Mouse (Mus musculus) 3134 (cell line): ENCODE data around the gene Carhsp1.

Experiments
- DNase-seq: peaks from one replicate; pipeline ENCODE4 v3.0.0-alpha.2; 2011; ENCODE audit warnings: low spot score; ENCODE audit not compliant: insufficient read length; ENCODE audit errors: extremely low read depth

Gene Carhsp1

DNA sequence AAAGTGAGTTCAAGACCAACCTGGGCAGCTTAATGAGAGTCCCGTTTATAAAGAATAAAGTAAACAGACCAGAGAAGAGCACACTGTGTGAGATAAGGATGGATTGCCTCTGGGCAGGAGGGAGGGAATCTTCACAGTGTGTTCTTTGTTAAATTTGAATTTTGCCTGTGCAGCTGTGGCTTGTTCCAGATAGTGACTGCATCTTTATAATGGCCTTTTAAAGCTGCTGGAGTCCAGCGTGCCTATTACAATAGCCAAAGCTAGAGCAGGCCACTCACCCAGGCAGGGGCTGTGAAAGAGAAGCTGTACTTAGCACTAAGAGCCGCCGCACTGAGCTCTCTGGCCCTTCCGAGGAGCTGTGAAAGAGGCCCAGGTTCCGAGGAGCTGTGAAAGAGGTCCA is 26.4 kb downstream of the Carhsp1 start:
- DNase-seq, result no peak

- DNase-seq, result no peak
Measured at GRCm38 (mm10) chr16:8643855-8644254, 28.1 kb downstream of the Carhsp1 start.

DNA sequence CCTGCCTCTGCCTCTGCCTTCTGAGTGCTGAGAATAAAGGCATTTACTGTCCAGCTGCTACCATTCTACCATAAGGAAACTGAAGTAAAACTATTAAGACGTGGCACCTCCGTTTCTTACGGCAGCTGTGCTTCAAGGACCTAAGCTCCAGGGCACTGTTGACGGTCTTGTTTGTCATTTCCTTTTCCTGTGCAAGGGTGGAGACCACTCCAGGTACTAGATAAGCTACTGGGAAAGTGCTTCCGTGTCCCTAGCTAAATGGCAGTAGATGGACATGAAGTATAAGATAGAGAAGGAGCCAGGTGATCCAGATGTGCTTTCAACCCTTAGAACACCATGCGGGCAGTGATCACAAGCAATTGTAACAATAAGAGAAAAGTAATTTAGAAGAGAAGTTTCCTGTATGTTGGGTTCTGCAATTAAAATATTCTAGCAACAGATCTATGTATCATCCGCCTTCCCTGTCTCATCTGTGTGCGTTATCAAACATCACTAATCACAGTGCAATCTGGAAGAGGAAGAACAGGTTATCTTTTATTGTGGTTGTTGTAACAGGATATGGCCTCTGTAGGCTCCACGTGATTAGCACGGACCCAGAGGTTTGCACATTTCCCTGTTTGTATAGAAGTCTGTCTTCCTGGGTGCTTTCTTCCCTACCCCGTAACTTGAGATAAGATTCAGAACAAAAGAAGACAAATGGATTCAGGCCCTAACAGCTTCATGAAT is 32.3 kb downstream of the Carhsp1 start:
- no peak for DNase-seq

DNA sequence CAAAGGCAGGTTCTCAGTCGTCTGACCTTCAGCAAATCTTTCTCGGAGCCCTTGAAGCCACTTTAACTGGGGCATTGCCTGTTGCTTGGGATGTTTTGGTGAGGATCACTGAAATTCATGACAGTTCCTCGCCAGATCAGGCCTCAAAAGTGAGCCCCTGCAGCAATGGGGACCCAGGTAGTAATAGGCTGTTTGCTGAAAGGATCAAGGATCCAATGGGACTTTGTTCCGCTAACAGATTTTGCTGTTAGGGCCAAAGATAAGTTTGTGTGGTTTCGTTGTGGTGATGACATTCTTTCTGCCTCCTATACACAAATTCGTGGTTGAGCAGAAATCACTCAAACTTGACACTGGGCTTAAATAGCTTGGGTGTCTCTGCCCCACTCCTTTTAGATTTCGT is 33.8 kb downstream of the Carhsp1 start:
- no peak for DNase-seq

DNA sequence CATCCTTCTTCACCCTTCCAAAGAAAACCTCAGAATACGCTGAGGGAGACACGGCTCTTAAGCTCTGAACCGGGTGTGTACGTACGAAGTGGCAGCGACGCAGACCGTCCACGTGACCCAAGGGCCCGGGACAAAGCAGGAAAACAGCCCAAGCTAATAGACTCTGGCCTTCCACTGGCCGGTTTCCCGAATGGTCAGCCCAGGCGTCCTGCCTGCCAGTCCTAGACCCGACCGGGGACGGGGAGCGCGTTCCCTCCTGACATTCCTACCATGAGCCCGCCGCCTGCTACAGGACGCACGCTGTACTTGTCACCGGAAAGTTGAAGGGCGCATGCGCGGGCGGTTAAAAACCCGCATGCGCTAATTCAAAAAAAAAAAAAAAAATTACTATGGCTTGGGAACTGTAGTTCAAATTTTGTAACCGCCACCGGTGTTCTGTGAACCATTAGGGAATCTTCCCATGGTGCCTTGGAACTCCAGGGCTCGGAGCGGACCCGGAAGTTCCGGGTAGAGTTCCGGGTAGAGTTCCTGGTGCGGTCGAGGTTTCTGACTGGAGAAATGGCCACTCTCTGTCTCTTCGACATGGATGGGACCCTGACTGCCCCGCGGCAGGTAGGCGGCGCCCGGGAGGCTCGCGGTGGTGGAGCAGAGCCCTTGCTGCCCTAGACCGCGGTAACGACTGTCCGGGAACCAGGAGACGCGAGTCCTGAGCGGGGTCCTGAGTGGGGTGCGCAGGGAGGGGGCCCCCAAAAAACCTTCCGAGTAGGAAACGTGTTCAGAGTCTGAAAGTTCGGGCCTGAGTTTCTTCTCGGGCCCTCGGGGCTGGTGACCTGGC is 34.5 kb downstream of the Carhsp1 start, which contains the start of the genes Pmm2 and Tmem186:
Pmm2 (plus strand) TSS at position 458 of the 835 bp plus-strand sequence.
Tmem186 (minus strand) TSS at position 496 of the 835 bp plus-strand sequence.
- peak; percentile 94 for DNase-seq

- no peak for DNase-seq
Measured at GRCm38 (mm10) chr16:8636867-8637216, 35.1 kb downstream of the Carhsp1 start.

DNA sequence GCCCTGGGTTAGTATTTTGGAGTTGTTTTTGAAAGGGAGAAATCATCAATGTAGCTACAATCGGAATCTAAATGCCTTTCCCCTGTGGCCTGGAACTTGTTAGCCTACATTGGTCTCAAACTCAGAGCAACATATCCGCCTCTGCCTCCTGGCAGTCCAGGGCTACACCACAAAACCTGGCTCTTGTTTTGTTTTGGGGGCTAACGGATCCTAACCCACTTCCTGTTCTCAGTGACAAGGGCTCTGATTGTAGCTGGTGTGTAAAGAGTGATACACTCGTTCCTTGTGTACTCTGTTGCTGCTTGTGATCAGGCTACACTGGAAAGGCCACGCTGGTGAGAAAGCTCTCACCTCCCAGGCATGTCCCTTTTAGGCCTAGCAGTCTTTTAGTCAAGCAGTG is 40.5 kb downstream of the Carhsp1 start:
- DNase-seq, result no peak

GRCm38 (mm10) chr16:8630419-8630818 is 41.5 kb downstream of the Carhsp1 start:
- DNase-seq, result no peak

DNA sequence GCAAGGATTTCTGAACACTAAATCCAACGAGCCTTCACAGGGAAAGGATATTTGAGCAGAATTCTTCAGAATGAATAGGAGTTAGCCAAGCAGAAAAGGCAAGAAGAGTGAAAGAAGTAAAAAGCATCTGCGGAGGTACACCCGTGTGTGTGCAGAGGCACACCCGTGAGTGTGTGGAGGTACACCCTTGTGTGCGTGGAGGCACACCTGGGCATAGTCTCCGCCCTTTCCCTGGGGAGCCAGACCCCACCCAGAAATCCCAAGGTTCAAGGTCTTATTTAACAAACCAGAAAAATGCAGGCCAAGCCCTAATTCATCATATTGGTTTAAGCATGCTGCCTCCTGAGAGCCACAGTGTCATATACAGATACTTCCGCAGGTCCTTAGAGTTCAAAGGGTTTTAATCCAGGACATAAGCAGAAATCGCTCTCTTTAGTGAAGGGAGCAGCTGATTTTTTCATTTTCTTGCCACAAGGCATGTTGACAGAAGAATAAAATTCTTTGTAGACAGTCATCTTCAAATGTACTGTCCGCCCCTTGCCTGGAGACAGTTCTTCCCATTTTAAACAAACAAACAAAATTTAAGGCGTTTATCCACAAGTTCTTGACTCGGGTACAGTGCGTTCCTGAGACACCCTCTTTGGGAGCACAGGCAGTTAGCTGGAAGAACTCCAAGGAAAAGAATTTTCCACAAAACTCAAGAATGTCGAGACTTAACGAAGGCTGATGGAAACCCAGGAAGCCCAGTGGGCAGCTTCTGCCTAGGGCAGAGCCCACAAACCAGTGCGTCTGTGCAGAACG is 51.4 kb downstream of the Carhsp1 start:
- DNase-seq, result no peak

GRCm38 (mm10) chr16:8619659-8620314 is 52.2 kb downstream of the Carhsp1 start:
- no peak for DNase-seq

- DNase-seq, result no peak
Measured at GRCm38 (mm10) chr16:8613447-8613846, 58.5 kb downstream of the Carhsp1 start.

- DNase-seq, result no peak
Measured at GRCm38 (mm10) chr16:8613039-8613438, 58.9 kb downstream of the Carhsp1 start.

DNA sequence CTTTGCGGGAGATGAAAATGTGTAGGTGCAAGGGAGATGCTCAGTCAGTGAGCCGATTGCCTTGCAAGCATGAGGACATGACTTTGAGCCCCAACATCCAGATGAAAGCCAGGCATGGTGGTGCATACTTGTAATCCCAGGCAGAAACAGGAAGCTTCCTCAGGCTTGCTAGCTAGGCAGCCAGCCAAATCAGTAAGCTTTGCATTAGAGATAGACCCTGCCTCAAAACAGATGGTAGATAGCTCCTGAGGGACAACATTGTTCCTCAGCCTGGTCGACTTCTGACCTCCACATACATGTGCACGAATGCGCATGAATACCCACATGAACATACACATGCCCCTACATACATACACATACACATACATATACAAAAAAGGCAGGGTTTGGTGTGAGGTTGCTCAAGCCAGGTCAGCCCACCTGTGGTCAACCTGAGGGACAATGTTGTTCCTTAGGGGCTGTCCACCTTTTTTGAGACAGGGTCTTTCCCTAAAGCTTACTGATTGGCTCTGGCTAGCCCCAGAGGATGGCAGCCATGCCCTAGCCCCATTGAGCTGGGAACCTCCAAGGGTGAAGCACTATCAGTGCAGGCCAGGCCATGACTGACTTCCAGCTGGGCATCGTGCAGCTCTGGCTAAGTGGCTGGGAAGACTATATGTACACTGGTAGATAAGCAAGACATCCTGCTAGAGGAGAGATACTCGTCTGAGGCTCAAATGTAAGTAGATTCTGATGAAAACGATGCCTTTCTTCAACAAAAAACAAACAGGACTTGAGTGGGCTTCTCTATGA is 59.5 kb downstream of the Carhsp1 start:
- no peak for DNase-seq

DNA sequence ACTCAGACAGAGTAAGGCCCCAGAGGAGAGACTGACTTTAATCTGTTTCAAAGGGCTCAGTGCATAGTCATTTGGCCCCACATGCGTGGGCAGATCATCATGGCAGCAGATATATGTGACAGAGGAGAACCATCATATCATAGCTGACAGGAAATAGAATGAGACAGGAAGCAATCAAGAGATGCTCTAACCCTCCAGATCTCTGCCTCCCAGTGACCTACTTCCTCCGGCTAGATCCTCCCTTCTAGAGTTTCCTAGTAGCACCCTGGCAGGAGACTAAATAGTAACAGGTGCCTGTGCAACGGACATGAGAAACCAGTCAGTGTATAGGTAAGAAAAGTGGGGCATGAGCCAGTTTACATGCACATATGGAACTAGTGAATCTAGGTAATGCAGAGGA is 61.6 kb downstream of the Carhsp1 start:
- no peak for DNase-seq
